Mouse (Mus musculus): ENCODE results near the gene Tusc2. TPM values are rescaled to one million over a fixed set of nuclear protein-coding genes. Genes with fewer than 3 reads are reported as not detected.
"Not testable (repeated sequence)": the region's sequence is repeated elsewhere in the genome, so short reads cannot be mapped to it uniquely, and the experiment has no call there.

The Tusc2 gene
- total RNA-seq, 2 experiments from 2014 or later = 28.7 to 35.1 TPM

DNA sequence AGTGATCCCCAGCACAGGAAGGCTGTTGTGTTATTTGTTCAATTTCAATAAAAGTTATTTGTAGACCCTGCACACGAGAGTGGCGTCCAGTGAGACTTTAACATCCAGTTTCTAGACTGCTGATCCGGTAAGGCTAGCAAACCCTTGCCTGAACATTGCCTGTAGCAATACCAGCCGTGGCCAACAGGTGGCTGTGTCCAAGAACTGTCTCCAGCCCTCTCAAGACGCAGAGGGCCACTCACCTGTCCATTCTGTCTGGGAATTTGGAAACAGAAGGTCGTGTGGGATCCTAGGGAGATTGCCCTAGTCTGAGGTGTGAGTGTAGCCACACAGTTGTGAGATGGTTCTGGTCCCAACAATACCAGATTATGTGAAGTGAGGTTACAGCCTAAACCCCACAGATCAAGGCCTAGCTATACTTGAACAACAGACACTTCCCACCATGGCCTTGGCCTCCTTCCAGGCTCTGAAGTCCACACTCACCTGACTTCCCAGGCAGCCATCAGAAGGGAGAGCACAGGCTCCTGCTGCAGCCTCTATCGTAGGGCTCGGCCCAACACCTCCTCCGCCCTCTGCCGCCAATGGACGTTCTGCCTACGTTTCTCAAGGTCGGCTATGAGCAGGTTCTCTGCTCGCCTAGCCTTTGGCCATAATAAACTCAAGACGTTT, 3.1 kb downstream of the Tusc2 start:
- DNase-seq = peak; percentile 78 to 81
- intact Hi-C loops (cut with DNase I) = no loop called here

DNA sequence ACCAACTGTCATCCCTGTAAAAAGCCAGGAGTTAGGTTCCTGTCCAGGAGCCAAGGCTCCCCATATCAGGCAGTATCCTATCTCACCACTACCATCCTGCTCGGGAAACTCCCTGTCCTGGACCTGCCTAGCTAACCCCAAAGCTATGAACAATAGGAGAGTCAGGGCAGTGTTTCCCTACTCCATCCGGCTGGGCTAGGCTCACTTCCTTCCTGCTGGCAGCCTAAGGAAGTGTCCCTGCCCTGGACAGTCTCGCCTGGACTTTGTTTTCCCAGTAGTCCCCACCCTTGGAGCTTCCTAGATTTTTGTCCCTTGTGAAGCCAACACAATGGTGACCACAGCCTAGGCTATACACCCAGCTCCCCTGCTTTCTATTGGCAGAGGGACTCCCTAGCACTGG, 3.8 kb downstream of the Tusc2 start:
- no peak for DNase-seq
- intact Hi-C loops (cut with DNase I) = no loop called here

DNA sequence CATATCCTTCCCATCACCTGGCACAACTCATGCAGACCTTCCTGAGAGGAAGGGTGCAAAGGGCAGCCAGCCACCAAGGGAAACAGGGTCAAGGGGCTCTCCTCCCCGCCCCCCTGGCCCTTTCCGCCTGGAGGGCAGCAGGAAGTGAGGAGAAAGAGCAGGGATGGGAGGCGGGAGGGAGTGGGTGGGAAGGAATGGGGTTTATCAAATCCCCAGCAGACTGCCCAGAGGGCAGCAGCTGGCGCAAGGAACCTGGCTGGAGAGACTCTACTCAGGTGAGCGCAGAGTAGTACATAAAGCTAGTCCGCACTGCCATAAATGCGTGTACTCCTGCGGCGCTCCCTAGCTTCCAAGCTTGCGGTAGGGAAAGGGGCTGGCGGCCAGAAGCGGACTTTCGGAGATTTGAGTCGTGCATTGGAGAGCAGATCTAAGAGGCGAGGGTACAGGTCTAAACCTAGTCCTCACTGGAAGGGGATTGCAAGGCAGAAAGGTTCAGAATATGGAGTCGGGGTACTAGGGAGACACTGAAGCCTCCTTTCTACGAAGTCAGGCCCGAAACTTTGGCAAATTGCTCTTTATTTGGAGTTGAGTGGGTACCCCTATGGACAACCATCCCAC, 4.8 kb downstream of the Tusc2 start, which contains the start of gene Hyal2:
Gene Hyal2, plus strand, starts transcription at position 244 of the 618 bp plus-strand sequence.
- intact Hi-C loops (cut with DNase I) = no loop called here
- DNase-seq = no peak

DNA sequence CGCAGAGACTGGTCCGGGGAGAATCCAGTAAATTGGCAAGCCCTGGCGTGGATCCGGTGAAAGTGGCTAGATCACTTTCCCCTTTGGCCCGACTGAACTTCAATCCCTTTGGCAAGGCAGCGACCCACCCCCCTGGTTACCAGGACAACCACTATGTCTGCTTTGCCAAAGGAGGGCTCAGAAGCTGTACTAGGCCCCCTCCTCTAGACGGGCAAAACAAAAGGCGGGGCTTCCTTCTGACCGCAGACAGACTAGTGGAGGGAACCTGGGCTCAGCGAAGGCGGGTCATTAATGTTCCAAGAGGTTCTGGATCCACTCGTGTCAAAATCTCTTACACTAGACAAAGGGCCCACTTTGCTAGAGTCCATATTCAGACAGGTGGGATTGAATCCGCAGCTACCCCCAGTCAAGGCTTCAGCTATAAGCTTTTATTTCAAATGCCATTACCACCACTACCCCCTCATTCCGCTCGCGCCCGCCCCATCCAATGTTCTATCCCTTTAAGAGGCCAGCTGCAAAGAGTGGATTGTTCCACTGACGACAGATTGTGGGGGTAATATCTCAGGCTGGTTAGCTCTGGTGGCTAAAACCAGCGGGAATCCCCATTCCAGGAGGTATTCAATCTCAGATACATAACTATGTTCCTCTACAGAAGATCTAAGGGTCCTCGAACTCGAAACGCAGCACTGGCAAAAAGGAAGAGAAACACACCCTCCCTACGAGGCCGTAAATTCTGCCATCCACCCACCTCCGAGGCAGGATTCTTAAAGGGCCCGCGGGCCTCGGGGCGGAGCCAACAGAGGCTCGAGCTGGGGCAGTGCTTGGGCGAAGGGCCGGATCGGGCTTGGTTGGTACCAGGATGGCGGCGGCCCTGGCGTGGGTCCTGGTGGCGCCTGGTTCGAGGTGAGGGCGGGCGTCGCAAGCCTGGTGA, 5.5 kb downstream of the Tusc2 start:
- peak; percentile 81 to 82 for DNase-seq
- intact Hi-C loops (cut with DNase I) = no loop called here

DNA sequence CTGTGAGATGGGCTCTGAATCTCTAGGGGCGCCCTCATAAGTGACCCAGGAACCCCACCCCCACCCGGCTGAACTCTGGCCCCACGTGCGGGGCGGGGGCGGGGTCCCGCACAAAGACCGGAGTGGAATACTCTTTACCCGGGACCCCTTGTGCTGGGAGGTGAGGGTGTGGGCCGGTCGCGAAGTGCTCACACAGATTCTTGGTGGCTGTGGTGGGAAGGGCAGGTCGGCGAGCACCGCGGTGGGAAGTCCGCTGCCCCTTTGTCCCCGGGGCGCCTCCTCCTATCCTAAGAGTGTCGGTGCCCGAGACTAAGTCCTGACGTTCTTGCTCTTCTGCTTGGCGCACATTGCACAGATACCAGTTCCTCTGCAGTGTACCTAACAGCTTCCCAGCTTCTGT, 6.2 kb downstream of the Tusc2 start:
- DNase-seq = no peak
- intact Hi-C loops (cut with DNase I) = no loop called here

DNA sequence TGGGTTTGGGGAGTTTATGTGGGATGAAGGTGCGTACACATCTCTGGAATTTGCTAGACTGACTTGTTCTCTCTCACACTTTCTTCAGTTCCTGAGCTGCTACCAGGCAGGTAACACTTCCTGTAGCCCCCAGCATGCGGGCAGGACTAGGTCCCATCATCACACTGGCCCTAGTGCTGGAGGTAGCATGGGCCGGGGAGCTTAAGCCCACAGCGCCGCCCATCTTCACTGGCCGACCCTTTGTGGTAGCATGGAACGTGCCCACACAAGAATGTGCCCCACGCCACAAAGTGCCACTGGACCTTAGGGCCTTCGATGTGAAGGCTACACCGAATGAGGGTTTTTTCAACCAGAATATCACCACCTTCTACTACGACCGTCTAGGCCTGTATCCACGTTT, 7.0 kb downstream of the Tusc2 start:
- intact Hi-C loops (cut with DNase I) = no loop called here

DNA sequence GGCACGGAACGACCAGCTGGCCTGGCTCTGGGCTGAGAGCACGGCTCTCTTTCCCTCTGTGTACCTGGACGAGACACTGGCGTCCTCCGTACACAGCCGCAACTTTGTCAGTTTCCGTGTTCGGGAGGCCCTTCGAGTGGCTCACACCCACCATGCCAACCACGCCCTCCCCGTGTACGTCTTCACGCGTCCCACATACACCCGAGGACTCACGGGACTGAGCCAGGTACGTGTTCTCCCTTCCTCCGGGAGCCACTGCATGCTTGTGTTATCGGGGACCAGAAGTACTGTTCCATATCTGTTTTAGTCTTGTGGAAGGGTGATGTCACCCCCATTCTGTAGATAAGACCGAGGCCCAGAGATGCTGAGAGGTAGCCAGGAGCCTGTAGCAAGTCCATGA, 7.8 kb downstream of the Tusc2 start:
- intact Hi-C loops (cut with DNase I) = no loop called here
- no peak for DNase-seq

More for the DNA sequence above, 7.0 kb downstream of the Tusc2 start:
- DNase-seq = no peak

DNA sequence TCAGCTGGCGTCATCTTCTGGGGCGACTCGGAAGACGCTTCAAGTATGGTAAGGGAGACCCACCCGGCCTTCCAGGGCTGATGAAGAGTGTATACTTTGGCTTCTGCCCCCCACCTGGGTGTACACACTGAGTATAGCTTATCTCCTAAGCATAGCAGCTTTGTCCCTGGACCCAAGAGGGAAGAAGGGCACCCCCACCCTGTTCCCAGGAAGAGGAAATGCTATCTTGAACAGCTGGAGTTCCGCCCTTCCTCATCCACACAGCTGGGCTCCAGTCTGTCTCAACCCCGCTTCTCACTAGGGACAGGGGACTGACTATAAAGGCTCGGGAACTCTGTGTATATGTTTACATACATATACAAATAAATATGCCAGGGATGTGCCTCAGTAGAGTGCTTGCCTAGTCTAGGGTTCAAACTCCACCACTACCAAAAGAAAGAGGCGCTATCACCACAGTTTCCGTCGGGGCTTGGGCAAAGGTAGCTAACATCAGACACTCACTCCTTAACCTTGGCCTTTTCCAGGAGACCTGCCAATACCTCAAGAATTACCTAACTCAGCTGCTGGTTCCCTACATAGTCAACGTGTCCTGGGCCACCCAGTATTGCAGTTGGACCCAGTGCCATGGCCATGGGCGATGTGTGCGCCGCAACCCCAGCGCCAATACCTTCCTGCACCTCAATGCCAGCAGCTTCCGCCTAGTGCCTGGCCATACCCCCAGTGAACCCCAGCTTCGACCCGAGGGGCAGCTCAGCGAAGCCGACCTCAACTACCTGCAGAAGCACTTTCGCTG, 8.7 kb downstream of the Tusc2 start:
- intact Hi-C loops (cut with DNase I) = no loop called here
- DNase-seq = no peak

DNA sequence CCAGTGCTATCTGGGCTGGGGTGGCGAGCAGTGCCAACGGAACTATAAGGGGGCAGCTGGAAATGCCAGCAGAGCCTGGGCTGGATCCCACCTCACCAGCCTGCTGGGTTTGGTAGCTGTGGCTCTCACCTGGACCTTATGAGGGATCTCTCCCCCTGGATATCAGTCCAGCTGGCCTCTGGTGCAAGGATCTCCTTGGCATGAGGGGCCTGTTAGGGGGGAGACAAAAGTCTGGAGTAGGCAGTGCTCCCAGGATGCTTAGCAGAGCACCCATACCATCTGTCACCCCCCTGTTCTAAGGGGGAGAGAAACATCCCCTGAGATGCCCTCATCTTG, 9.2 kb downstream of the Tusc2 start:
- intact Hi-C loops (cut with DNase I) = no loop called here
- no peak for DNase-seq

DNA sequence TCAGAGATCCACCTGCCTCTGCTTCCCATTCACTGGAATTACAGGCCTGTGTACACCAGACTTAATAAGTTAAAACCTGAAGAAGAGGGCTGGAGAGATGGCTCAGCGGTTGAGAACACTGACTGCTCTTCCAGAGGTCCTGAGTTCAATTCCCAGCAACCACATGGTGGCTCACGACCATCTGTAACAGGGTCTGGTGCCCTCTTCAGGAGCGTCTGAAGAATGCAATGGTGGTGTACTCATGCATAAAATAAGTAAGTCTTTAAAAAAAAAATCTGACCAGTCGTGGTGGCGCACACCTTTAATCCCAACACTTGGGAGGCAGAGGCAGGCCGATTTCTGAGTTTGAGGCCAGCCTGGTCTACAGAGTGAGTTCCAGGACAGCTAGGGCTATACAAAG, 10.7 kb downstream of the Tusc2 start:
- DNase-seq; intact Hi-C loops (cut with DNase I): not testable (repeated sequence)

DNA sequence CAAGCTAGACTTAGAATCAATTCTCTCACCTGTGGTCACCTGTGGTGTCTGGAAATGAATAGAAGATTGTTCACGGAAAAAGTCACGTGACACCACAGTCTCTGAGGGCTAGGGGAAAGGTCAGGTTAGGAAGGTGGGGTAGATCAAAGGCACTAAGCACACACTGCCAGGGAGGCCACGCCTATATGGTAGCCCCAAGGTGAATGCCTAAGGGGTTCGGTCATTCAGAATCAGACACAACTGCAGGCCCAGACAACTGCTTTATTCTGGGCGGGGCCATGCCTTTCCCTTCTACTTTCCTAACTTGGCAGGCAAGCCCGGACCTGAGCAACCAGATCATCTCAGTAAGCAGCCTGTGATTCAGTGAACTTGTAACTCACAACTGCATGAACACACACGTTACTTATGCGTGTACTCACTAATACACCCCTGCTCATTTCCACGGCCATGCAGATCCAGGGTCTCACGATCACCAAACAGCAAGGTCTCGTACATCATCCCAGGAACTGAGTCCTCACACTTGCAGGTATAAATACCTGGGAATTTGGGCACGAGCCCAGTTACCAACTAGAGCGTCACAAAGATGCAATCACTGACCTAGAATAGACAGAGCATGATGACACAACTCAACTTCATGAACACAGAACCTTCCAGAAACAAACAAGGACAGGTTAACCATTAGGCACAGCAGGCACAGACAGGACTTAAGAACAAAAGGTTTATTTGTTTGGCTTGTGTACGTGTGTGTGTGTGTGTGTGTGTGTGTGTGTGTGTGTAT, 12.7 kb downstream of the Tusc2 start:
- intact Hi-C loops (cut with DNase I) = no loop called here
- DNase-seq = no peak

DNA sequence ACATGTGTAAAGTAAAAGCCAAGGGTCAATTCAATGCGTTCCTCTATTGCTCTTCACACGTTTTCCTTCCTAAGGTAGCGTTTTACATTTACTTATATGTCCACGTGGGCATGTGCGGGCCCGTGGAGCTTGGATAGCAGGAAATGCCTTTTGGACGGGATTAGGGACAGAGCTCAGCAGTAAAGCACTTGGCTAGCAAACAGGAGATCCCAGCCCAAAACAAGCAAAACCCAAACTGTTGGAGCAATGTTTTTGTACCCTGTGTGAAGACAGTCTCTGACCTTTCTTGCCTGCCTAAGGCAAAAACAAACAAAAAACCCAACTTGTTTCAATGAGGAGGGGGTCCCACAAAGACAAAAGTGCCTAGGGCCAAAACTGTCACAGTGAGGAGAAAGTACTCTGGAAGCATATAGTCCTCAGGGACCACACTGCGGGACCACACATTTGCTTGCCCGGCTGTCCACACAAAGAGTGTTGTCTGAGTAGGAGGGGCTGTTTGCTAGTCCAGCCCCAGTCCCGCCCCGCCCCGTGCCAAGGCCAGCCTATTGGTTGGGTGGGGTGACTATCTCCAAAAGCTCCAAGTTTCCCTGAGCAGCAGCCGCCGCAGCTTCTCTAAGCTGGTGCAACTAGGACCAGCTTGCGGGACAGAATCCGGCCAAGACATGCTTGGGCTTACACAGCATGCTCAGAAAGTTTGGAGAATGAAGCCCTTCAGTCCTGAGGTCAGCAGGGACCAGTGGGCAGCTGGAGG, 13.5 kb downstream of the Tusc2 start, which contains the start of gene Hyal1:
Gene Hyal1, plus strand, starts transcription at position 571 of the 751 bp plus-strand sequence.
- DNase-seq = peak; percentile 77 to 85
- intact Hi-C loops (cut with DNase I) = no loop called here

DNA sequence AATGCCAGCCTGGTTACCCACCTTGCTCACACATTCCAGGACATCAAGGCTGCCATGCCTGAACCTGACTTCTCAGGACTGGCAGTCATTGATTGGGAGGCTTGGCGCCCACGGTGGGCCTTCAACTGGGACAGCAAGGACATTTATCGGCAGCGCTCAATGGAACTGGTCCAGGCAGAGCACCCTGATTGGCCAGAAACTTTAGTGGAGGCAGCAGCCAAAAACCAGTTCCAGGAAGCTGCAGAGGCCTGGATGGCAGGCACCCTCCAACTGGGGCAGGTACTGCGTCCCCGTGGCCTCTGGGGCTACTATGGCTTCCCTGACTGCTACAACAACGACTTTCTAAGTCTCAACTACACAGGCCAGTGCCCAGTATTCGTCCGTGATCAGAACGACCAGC, 14.8 kb downstream of the Tusc2 start:
- DNase-seq = no peak
- intact Hi-C loops (cut with DNase I) = no loop called here

DNA sequence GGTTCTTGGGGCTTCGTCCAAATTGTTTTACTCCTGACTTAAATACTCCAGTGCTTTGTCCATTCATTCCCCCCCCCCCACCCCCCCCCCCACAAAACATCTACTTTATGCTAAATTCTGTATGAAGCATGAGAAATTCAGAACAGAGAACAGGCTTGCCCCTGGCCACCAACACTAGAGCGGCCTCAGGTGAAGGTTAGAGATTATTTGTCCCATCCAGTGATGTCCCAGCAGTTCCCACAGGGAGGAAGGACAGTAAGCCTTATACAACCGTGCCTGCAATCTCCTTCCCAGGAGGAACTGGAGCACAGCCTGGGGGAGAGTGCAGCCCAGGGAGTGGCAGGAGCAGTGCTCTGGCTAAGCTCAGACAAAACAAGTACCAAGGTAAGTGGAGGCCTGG, 15.5 kb downstream of the Tusc2 start, which contains the start of gene Naa80:
Gene Naa80, plus strand, starts transcription at position 301 of the 400 bp plus-strand sequence.
- intact Hi-C loops (cut with DNase I) = no loop called here

DNA sequence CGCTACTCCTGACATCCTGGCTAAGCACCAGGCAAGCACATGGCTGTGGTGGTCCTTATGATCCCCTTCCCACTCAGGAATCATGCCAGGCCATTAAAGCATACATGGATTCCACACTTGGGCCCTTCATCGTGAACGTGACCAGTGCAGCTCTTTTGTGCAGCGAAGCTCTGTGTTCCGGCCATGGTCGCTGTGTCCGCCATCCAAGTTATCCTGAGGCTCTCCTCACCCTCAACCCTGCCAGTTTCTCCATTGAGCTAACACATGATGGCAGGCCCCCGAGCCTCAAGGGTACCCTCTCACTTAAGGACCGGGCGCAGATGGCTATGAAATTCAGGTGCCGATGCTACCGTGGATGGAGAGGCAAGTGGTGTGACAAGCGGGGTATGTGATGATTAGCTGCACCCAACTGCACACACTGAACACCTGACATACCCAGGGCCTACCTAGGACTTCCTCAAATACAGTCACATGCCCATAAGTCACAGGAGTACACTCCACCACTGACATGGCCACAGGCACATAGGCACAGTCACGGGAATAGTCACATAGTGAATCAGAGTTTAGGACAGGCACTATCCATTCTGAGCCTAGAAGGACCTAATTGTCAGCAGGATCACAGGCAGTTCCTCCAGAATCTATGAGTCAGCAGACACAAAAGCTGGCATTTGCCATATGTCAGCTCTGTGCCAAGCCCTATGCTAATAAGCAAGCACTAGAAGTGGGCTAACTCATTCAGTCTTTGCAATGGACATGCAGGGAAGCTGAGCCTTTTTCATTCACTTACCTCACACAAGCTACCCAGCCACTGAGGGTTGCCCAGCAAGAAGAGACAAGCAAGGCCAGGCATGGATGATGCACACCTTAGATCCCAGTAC, 16.2 kb downstream of the Tusc2 start:
- intact Hi-C loops (cut with DNase I) = no loop called here
- DNase-seq = no peak

More for the DNA sequence above, 15.5 kb downstream of the Tusc2 start, which contains the start of gene Naa80:
- DNase-seq = no peak

DNA sequence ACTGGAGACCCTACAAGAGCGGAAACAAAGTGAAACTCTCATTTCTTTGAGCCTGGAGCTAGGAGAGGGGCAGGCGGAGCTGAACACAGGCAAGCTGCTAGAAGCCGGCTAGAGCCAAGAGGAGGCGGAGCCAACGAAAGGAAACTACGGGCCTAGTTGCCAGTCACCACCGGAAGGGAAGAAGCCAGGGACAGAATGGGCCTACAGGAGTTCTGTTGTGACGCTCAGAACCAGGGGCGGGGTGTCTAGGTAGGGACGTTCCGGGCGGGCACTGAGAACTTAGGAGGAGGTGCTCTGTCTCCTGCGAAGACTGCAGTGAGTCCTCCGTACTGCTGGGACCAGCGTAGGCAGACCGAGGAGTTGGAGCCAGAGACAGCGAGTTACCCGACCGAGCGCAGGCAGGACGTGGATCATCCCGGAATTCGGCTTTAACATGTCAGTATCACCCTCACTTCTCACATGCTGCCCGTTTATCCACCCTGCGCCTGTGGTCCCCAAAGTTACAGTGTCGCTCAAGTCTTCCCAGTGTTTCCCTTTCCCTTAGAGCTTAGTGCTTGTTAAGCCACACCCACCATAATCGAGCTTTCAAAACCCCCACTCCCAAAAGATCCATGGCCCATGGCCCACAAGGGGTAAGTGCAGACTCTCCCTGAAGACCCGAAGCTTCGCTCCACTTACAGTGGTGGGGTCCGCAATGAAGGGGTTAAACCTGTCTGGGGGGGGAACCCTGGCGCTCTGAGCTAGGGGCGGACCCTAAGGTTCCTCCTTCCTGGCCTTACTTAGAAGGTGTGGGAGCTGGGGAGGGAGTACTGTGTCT, 17.7 kb downstream of the Tusc2 start, which contains the start of gene Hyal3:
Gene Hyal3, plus strand, starts transcription at position 318 of the 817 bp plus-strand sequence.
- DNase-seq = peak; percentile 82 to 86
- intact Hi-C loops (cut with DNase I) = no loop called here

DNA sequence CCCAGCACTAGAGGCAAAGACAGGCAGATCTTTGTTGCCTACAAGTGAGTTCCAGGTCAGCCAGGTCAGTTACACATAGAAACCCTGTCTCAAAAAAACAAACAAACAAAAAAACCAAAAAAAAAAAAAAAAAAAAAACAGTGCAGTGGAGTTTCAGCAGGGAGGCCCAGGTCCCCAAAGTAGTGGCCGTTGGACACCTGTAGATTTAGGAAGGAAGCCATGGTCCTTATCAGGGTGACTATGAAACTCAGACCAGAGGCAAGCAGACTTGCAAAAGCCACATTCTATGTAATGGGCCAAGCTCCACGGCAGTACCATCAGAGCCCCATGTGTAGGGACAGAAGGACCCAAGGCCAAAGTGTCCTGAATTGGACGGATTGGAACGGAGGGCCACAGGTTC, 18.5 kb downstream of the Tusc2 start:
- DNase-seq = no peak
- intact Hi-C loops (cut with DNase I) = no loop called here
